Mouse (Mus musculus): Measurements from ENCODE around the gene Lhx9. TPM values are rescaled to one million over a fixed set of nuclear protein-coding genes. Genes with fewer than 3 reads are reported as not detected.
A peak's percentile ranks its signal among the peaks of the same experiment; 100 is the strongest.

Lhx9 gene
- polyA plus RNA-seq, 1 experiment from 2014 or later = 35.3 TPM

DNA sequence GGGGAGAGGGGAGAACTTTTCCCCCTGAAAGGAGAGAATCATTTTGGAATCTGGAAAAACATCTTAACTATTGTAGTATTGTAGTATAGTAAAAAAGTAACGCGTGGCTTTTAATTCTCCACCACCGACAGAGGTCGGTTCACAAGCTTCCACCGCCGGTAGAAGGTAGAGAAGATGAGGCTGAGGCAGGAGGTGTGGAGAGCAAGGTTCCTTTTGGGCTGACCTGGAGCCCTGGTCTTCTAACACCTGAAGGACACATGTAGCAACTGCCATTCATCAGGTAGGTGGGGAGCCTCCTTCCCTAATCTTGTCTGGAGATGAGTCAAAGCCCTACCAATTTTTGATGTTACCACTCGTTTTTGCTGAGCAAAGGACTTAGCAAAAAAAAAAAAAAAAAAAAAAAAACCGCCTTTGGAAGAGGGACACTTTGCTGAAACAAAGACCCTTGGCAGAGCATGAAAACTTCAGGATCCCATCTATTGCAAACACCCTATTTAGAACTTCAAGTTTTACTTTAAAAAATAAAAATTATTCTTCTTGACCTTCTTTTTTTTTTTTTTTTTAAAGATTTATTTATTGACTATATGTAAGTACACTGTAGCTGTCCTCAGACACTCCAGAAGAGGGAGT is 1.3 kb upstream of the Lhx9 start:
- H3K27ac ChIP-seq (ENCODE audit: low read depth, low read length) = no peak overlapping the region
- H3K27me3 ChIP-seq (ENCODE audit: control insufficient read depth, insufficient read depth, low read length) = peaks cover 52% of the 10 kb centered on the region
- H3K4me2 ChIP-seq (ENCODE audit: low read depth, low read length, severe bottlenecking) = no peak overlapping the region
- DNase-seq (ENCODE audit: low spot score) (no peak), ATAC-seq (replicated peaks; ENCODE audit: low FRiP score) (no peak)
- H3K4me1 ChIP-seq (replicated peaks; ENCODE audit: control insufficient read depth, insufficient read depth, low read length) = peaks cover 13% of the 10 kb centered on the region; the same call in 1 of the 2 replicates
- no peak overlapping the region for H3K4me3 ChIP-seq (ENCODE audit: low read depth, low read length)
- WGBS = 7% methylated on average over 8 of the region's 8 CpGs
- H3K36me3 ChIP-seq (ENCODE audit: control insufficient read depth, insufficient read depth, low read length) = no peaks in the 10 kb centered on the region
- H3K9ac ChIP-seq (ENCODE audit: low read length) = no peak overlapping the region
- no peaks in the 10 kb centered on the region for H3K9me3 ChIP-seq (ENCODE audit: control insufficient read depth, low read length)

DNA sequence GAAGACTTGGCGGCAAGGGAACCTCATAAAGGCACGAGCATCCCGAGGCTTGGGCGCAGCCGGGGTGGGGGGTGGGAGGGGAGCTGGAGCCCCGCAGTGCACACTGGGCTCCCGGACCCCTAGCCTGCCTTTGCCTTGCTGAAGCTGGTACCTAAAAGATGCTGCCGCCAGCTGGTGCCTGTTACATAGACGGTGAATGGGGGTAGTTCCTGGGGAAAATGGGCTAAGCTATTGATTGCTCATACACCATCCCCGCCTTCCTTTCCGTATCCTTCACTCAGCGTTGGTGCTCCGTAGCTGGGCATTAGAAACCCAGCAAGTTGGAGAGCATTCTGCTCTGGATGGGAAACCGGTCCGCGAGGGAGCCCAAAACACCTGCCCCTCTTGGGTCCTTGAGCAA is 351 bp downstream of the Lhx9 start:
- Histone ChIP-seq H3K9me3 (ENCODE audit: control insufficient read depth, low read length) (no peaks in the 10 kb centered on the region), H3K4me3 (ENCODE audit: low read depth, low read length) (peak overlapping the region; percentile 29), H3K9ac (ENCODE audit: low read length) (no peak overlapping the region), H3K4me1 (replicated peaks; ENCODE audit: control insufficient read depth, insufficient read depth, low read length) (peaks cover 21% of the 10 kb centered on the region; the same call in 1 of the 2 replicates), H3K4me2 (ENCODE audit: low read depth, low read length, severe bottlenecking) (peak overlapping the region; percentile 55), H3K36me3 (ENCODE audit: control insufficient read depth, insufficient read depth, low read length) (no peaks in the 10 kb centered on the region), H3K27ac (ENCODE audit: low read depth, low read length) (peak overlapping the region; percentile 59), H3K27me3 (ENCODE audit: control insufficient read depth, insufficient read depth, low read length) (peaks cover 61% of the 10 kb centered on the region)
- peak; percentile 25 for ATAC-seq (replicated peaks; ENCODE audit: low FRiP score)
- DNase-seq (ENCODE audit: low spot score) = peak; percentile 61
- WGBS = 2% methylated on average over 16 of the region's 16 CpGs

DNA sequence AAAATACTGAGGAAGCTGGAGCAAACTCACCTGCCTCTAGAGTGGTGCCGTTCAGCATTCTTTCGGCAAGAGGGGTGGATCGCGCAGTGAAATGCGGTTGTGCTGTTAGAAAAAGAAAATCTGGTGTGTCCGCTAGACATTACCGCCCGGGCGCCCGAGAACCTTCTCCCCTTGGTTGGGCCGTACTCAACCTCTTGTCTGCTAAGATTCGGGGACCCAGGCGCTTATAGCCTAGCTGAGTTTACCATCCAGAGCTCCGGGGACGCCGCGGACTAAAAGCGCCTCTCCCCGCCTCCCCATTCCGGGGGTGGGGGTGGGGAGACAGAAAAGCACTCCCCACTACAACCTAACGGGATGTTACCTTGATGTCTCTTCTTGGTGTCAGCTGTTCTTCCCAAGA is 1.2 kb downstream of the Lhx9 start:
- no peak overlapping the region for H3K27ac ChIP-seq (ENCODE audit: low read depth, low read length)
- H3K9ac ChIP-seq (ENCODE audit: low read length) = no peak overlapping the region
- H3K27me3 ChIP-seq (ENCODE audit: control insufficient read depth, insufficient read depth, low read length) = peaks cover 64% of the 10 kb centered on the region
- H3K9me3 ChIP-seq (ENCODE audit: control insufficient read depth, low read length) = no peaks in the 10 kb centered on the region
- H3K4me3 ChIP-seq (ENCODE audit: low read depth, low read length) = peak overlapping the region; percentile 24
- H3K36me3 ChIP-seq (ENCODE audit: control insufficient read depth, insufficient read depth, low read length) = no peaks in the 10 kb centered on the region
- ATAC-seq (replicated peaks; ENCODE audit: low FRiP score) = no peak
- DNase-seq (ENCODE audit: low spot score) = peak; percentile 61
- under 1% methylated on average over 21 of the region's 21 CpGs for WGBS
- H3K4me1 ChIP-seq (replicated peaks; ENCODE audit: control insufficient read depth, insufficient read depth, low read length) = peaks cover 21% of the 10 kb centered on the region; the same call in 1 of the 2 replicates
- peak overlapping the region; percentile 34; the same call in 1 of the 2 replicates for H3K4me2 ChIP-seq (ENCODE audit: low read depth, low read length, severe bottlenecking)

DNA sequence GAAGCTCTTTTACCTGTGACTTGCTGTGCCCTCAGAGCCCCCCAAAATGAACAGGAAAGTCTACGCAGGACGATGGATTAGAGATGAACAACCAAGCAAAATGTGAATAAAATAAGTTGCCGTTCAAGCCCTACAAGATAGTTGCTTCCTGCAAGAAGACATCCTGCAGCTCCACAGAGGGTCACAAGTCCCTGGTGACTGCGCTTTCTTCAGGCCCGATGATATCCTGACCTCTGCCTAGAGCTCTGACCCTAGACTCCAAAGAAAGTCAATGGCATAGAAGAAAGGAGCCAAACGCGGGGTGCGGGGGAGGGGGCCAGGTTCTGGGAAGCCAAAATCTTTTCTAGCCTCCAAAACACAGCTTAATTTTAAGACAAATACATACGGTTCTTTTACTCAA is 1.8 kb downstream of the Lhx9 start:
- Histone ChIP-seq H3K4me2 (ENCODE audit: low read depth, low read length, severe bottlenecking) (peak overlapping the region; percentile 18; the same call in 1 of the 2 replicates), H3K27me3 (ENCODE audit: control insufficient read depth, insufficient read depth, low read length) (peaks cover 66% of the 10 kb centered on the region), H3K9ac (ENCODE audit: low read length) (no peak overlapping the region), H3K27ac (ENCODE audit: low read depth, low read length) (no peak overlapping the region), H3K9me3 (ENCODE audit: control insufficient read depth, low read length) (no peaks in the 10 kb centered on the region), H3K36me3 (ENCODE audit: control insufficient read depth, insufficient read depth, low read length) (no peaks in the 10 kb centered on the region), H3K4me3 (ENCODE audit: low read depth, low read length) (peak overlapping the region; percentile 24), H3K4me1 (replicated peaks; ENCODE audit: control insufficient read depth, insufficient read depth, low read length) (peaks cover 21% of the 10 kb centered on the region; the same call in 1 of the 2 replicates)
- no peak for ATAC-seq (replicated peaks; ENCODE audit: low FRiP score)
- WGBS = under 1% methylated on average over 9 of the region's 9 CpGs
- no peak for DNase-seq (ENCODE audit: low spot score)

DNA sequence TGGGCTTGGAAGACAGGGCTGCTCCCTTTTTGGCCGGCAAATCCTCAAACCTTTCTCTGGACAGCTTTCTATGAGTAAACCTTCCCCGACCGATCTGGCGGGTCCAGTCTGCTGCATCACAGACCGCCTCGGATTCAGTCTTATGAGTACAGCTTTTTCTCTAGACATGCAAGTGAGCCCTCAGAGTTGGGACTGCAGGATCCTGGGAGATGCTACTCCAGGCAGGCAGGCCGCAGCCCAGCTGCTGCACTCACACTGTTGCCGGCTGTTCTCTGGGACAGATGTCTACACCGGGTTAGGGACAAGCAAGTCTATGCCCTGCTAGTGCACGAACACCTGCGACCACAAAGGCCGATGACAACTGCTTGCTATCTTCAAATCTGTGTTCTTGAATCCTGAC is 2.2 kb downstream of the Lhx9 start:
- ATAC-seq (replicated peaks; ENCODE audit: low FRiP score) (no peak), DNase-seq (ENCODE audit: low spot score) (peak; percentile 62)
- peak overlapping the region; percentile 24 for H3K4me3 ChIP-seq (ENCODE audit: low read depth, low read length)
- H3K36me3 ChIP-seq (ENCODE audit: control insufficient read depth, insufficient read depth, low read length) = no peaks in the 10 kb centered on the region
- no peak overlapping the region for H3K9ac ChIP-seq (ENCODE audit: low read length)
- peak overlapping the region; percentile 18; the same call in 1 of the 2 replicates for H3K4me2 ChIP-seq (ENCODE audit: low read depth, low read length, severe bottlenecking)
- peaks cover 21% of the 10 kb centered on the region; the same call in 1 of the 2 replicates for H3K4me1 ChIP-seq (replicated peaks; ENCODE audit: control insufficient read depth, insufficient read depth, low read length)
- H3K27me3 ChIP-seq (ENCODE audit: control insufficient read depth, insufficient read depth, low read length) = peaks cover 63% of the 10 kb centered on the region
- H3K27ac ChIP-seq (ENCODE audit: low read depth, low read length) = no peak overlapping the region
- no peaks in the 10 kb centered on the region for H3K9me3 ChIP-seq (ENCODE audit: control insufficient read depth, low read length)
- 3% methylated on average over 12 of the region's 12 CpGs for WGBS

DNA sequence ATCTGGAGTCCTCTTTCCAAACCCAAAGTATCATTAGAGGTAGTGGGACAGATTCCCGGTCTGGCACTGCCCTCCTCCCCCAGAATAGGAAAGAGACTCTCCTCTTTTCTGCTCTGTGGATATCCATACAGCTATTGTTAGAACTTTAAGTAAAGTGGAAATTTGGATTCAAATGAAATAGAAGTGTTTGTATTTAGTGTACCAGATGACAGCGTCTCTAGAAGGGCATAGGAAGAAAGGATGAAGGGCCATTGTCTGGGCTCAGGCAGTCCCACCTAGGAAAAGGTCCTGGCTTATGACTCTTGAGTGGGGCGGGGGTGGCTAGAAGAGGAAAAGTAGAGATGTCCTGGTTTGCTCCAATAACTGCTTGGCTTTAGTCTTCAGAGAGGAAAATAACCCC is 2.9 kb downstream of the Lhx9 start:
- no peaks in the 10 kb centered on the region for H3K36me3 ChIP-seq (ENCODE audit: control insufficient read depth, insufficient read depth, low read length)
- H3K4me2 ChIP-seq (ENCODE audit: low read depth, low read length, severe bottlenecking) = peak overlapping the region; percentile 18; the same call in 1 of the 2 replicates
- peak overlapping the region; percentile 12; the same call in 1 of the 2 replicates for H3K9ac ChIP-seq (ENCODE audit: low read length)
- no peaks in the 10 kb centered on the region for H3K9me3 ChIP-seq (ENCODE audit: control insufficient read depth, low read length)
- ATAC-seq (replicated peaks; ENCODE audit: low FRiP score) = no peak
- no peak overlapping the region for H3K27ac ChIP-seq (ENCODE audit: low read depth, low read length)
- peak overlapping the region; percentile 24 for H3K4me3 ChIP-seq (ENCODE audit: low read depth, low read length)
- DNase-seq (ENCODE audit: low spot score) = no peak
- H3K4me1 ChIP-seq (replicated peaks; ENCODE audit: control insufficient read depth, insufficient read depth, low read length) = peaks cover 21% of the 10 kb centered on the region; the same call in 1 of the 2 replicates
- H3K27me3 ChIP-seq (ENCODE audit: control insufficient read depth, insufficient read depth, low read length) = peaks cover 62% of the 10 kb centered on the region
- 8% methylated on average over 3 of the region's 3 CpGs for WGBS

DNA sequence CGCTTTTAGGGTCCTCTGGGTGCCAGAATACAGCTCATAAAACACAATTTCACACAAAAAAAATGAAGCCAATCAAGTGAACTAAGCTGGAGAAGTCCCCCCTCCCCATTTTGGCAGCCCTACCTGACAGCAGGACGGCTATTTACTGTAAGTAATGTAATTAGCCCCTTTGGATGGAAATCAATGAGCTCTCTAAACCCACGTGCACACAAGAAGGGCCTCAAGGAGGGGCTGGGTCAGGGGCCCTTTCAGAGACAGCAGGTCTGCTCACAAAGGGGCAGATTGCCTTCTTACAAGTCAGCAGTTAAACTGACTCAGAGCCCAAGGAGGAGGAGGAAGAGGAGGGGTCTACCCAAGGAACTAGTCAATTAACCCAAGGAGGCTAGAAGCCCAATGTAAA is 4.2 kb downstream of the Lhx9 start:
- Histone ChIP-seq H3K9me3 (ENCODE audit: control insufficient read depth, low read length) (no peaks in the 10 kb centered on the region), H3K4me1 (replicated peaks; ENCODE audit: control insufficient read depth, insufficient read depth, low read length) (peaks cover 21% of the 10 kb centered on the region; the same call in 1 of the 2 replicates), H3K27ac (ENCODE audit: low read depth, low read length) (peak overlapping the region; percentile 74; the same call in 1 of the 2 replicates), H3K4me3 (ENCODE audit: low read depth, low read length) (peak overlapping the region; percentile 32), H3K36me3 (ENCODE audit: control insufficient read depth, insufficient read depth, low read length) (no peaks in the 10 kb centered on the region), H3K27me3 (ENCODE audit: control insufficient read depth, insufficient read depth, low read length) (peaks cover 70% of the 10 kb centered on the region), H3K9ac (ENCODE audit: low read length) (peak overlapping the region; percentile 52), H3K4me2 (ENCODE audit: low read depth, low read length, severe bottlenecking) (peak overlapping the region; percentile 69)
- peak; percentile 14; the same call in 1 of the 2 replicates for ATAC-seq (replicated peaks; ENCODE audit: low FRiP score)
- 2% methylated on average over 3 of the region's 3 CpGs for WGBS
- peak; percentile 59 for DNase-seq (ENCODE audit: low spot score)

DNA sequence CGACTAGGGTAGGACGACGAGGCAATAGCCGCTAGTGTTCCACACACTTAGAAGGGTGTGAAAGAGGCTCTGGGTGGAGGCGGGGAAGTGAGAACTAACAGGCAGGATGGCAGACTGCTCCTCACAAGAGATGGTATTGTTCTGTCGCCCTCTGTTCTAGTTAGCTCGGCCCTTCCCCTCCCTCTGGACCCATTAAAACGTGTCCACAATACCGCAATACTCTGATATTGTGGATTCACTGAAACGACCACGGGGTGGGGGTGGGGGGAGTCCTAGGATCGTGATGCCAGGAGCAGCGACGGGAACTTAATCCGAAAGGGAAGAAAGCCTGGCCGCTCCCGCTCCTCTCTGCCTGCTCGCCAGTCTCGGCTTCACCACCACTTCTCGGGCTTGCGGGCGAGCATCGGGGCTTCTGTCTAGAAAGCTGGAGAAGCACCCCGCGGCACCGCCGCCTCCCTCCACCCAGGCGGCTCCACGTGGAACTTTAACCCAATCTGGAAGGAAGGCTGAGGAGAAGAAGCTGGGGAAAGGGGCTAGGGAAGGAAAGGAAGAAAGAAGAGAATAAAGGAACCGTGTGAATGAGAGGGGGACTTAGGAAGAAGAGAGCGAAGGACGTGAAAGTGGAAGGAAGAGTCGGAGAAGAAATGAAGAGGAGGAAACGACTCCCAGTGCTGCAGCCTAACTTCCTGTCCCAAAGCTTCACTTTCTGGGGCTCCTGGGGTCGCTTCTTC is 4.9 kb downstream of the Lhx9 start:
- peaks cover 71% of the 10 kb centered on the region for H3K27me3 ChIP-seq (ENCODE audit: control insufficient read depth, insufficient read depth, low read length)
- H3K4me3 ChIP-seq (ENCODE audit: low read depth, low read length) = peak overlapping the region; percentile 32
- H3K4me2 ChIP-seq (ENCODE audit: low read depth, low read length, severe bottlenecking) = peak overlapping the region; percentile 69
- no peaks in the 10 kb centered on the region for H3K36me3 ChIP-seq (ENCODE audit: control insufficient read depth, insufficient read depth, low read length)
- under 1% methylated on average over 35 of the region's 35 CpGs for WGBS
- peak overlapping the region; percentile 74 for H3K27ac ChIP-seq (ENCODE audit: low read depth, low read length)
- peak overlapping the region; percentile 52 for H3K9ac ChIP-seq (ENCODE audit: low read length)
- peak; percentile 83 for DNase-seq (ENCODE audit: low spot score)
- peaks cover 17% of the 10 kb centered on the region for H3K4me1 ChIP-seq (replicated peaks; ENCODE audit: control insufficient read depth, insufficient read depth, low read length)
- no peaks in the 10 kb centered on the region for H3K9me3 ChIP-seq (ENCODE audit: control insufficient read depth, low read length)
- ATAC-seq (replicated peaks; ENCODE audit: low FRiP score) = peak; percentile 54
